Mouse (Mus musculus) lung, adult 2 months (tissue): Measurements from ENCODE around the gene Hnrnpul1.

Experiments used
- CTCF ChIP-seq: fragments of 200-500 bp; IDR thresholded peaks from 2 replicates; pipeline ENCODE4 v1.5.1; 2011; ENCODE audit warnings: mild to moderate bottlenecking, low read length, control low read depth; ENCODE audit not compliant: insufficient read depth
- POLR2A ChIP-seq: fragments of 200-500 bp; IDR thresholded peaks from 2 replicates; pipeline ENCODE4 v1.6.1; 2011; ENCODE audit warnings: low read depth, mild to moderate bottlenecking, control low read depth, low read length, borderline replicate concordance; ENCODE audit errors: extremely low read depth

GRCm38 (mm10) chr7:25799369-25799768 lies 44.8 kb upstream of the Hnrnpul1 start:
- TF ChIP-seq CTCF (no peak), POLR2A (no peak)
